9 mouse cellular contexts compared by ENCODE assay signal in the genomic region with DNA sequence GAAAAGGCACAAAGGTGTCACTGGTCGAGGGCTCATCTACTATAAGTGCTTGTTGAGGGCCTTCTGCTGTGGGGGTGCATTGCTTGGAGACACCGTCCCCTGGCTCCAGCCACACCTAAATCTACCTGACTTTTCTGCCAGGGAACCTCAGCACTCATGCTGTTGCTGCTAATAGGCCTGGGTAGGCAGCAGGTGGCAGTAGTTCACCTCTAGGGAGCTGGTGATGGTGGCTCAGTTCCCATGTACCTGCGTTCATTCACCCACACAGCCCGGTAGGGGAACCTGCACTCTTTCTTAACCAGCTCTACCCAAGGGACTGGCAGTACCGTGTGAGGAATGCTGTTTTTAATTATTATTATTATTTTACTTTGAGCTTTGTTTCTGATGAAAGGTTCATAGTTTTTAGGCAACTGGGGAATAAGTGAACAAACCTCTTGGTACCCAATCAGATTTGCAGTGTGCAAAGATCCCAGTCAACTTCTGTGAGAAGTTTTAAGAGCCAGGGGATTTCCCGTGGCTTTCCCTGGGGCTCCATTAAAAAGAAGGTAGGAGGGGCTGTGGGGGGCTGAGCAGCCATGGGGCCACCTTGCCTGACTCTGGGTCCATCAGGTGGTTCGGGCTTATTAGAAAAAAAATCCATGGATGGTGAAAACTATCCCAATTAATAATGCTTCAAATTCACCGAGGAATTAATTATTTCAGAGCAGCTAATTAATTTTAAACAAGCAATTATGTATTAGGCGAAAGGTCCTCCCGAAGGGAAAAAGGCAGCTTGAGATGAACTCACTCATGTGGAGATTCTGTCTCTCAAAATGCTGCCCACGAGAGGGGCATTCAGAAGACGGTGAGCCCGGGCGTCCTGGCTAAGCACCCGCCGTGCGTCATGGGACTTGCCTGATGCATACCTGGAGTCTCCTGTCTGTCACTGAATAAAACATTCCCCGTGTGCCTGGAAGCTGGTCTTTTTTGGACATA. TPM values are rescaled to one million over a fixed set of nuclear protein-coding genes. Genes with fewer than 3 reads are reported as not detected.
A peak's percentile ranks its signal among the peaks of the same experiment; 100 is the strongest.
DNase-seq lines count a peak whose midpoint lies in the region; ATAC-seq and TF ChIP-seq lines count a peak whose summit lies in the region.
"Had no signal": no experiment of that assay in that cellular context is flagged by ENCODE, and none has a peak within 500 bp of the region (broad histone marks: within the 10 kb centered on the region; RNA-seq: fewer than 3 reads in every experiment).

No protein-coding gene starts in this region.

- WGBS in heart, postnatal 0 days, result 59% methylated on average over 18 of the region's 18 CpGs

- no peak for TF ChIP-seq EP300 in heart, postnatal 0 days (IDR thresholded peaks at IDR 0.05; ENCODE audit: low read depth)

- H3K4me3 ChIP-seq in heart, postnatal 0 days (ENCODE audit: low read depth, low read length), result no peak overlapping the region

- H3K27me3 ChIP-seq in heart, postnatal 0 days (ENCODE audit: control insufficient read depth, insufficient read depth, low read length), result no peaks in the 10 kb centered on the region

- ATAC-seq in heart, postnatal 0 days (ENCODE audit: insufficient read depth, low read depth), result no peak
- peak; percentile 80 for ATAC-seq in megakaryocyte progenitor cell, adult 5-6 weeks (replicated peaks; ENCODE audit: poor library complexity)

- intact Hi-C loops in heart, postnatal 36 days (cut with DNase I), result no loop called here

- no peak overlapping the region for H3K27ac ChIP-seq in heart, postnatal 0 days (ENCODE audit: low read depth)

- no peak overlapping the region for H3K9ac ChIP-seq in heart, postnatal 0 days (replicated peaks; ENCODE audit: low read depth, low read length)

- no peaks in the 10 kb centered on the region for H3K4me1 ChIP-seq in heart, postnatal 0 days (ENCODE audit: control insufficient read depth, insufficient read depth)

- no peak overlapping the region for H3K4me2 ChIP-seq in heart, postnatal 0 days (ENCODE audit: low read depth, low read length)

- H3K9me3 ChIP-seq in heart, postnatal 0 days (replicated peaks; ENCODE audit: control insufficient read depth, low read length), result no peaks in the 10 kb centered on the region

- DNase-seq in heart, postnatal 0 days (ENCODE audit: low spot score), result no peak
- no peak for DNase-seq in heart, postnatal 36 days
- DNase-seq in urinary bladder, postnatal 36 days (ENCODE audit: low spot score in 2 of 2), result peak; percentile 19 to 30
- no peak for DNase-seq in urinary bladder, postnatal 10 days (ENCODE audit: low spot score)
- DNase-seq in kidney, adult 8-10 months, result peak; percentile 68 to 82
- DNase-seq in neural tube, embryonic 10.5 days (ENCODE audit: extremely low spot score, low spot score), result no peak
- DNase-seq in Muller cell, postnatal 12 days (ENCODE audit: inconsistent ontology term), result no peak

- TF ChIP-seq CTCF in heart, postnatal 0 days (IDR thresholded peaks at IDR 0.05; ENCODE audit: low read depth), result peak; percentile 24; the same call in 1 of the 2 replicates

- H3K36me3 ChIP-seq in heart, postnatal 0 days (replicated peaks; ENCODE audit: control insufficient read depth, insufficient read depth, low read length), result no peaks in the 10 kb centered on the region

RNA-seq across cellular contexts. Expression of gene Olfr523, which starts 13.9 kb away (rescaled TPM):
- not detected in 2 replicates for total RNA-seq in heart, postnatal 0 days (2014; rRNA removed; ENCODE audit: low replicate concordance)
- polyA plus RNA-seq in heart, postnatal 0 days (2015; fragmentation: Nextera tagmentation; extraction: Ambion mirVana), result not detected in 2 replicates
- total RNA-seq in heart, postnatal 36 days (2021), result not detected
- total RNA-seq in megakaryocyte progenitor cell, adult 5-6 weeks (2015), result not detected in 2 replicates
- total RNA-seq in megakaryocyte progenitor cell, adult 5-6 weeks (2017), result not detected in 2 replicates
- total RNA-seq: adrenal gland, postnatal 36 days had no signal

RNA-seq across cellular contexts. Expression of gene Olfr524, which starts 18.8 kb away (rescaled TPM):
- not detected in 2 replicates for total RNA-seq in heart, postnatal 0 days (2014; rRNA removed; ENCODE audit: low replicate concordance)
- not detected in 2 replicates for polyA plus RNA-seq in heart, postnatal 0 days (2015; fragmentation: Nextera tagmentation; extraction: Ambion mirVana)
- total RNA-seq in heart, postnatal 36 days (2021), result not detected
- not detected in 2 replicates for total RNA-seq in megakaryocyte progenitor cell, adult 5-6 weeks (2015)
- total RNA-seq in megakaryocyte progenitor cell, adult 5-6 weeks (2017), result not detected in 2 replicates
- total RNA-seq: adrenal gland, postnatal 36 days had no signal

RNA-seq across cellular contexts. Expression of gene Olfr522, which starts 22.4 kb away (rescaled TPM):
- not detected in 2 replicates for total RNA-seq in heart, postnatal 0 days (2014; rRNA removed; ENCODE audit: low replicate concordance)
- not detected in 2 replicates for polyA plus RNA-seq in heart, postnatal 0 days (2015; fragmentation: Nextera tagmentation; extraction: Ambion mirVana)
- not detected for total RNA-seq in heart, postnatal 36 days (2021)
- not detected in 2 replicates for total RNA-seq in megakaryocyte progenitor cell, adult 5-6 weeks (2015)
- total RNA-seq in megakaryocyte progenitor cell, adult 5-6 weeks (2017), result not detected in 2 replicates
- total RNA-seq: adrenal gland, postnatal 36 days had no signal

RNA-seq across cellular contexts. Expression of gene Cd163l1, which starts 31.1 kb away (rescaled TPM):
- total RNA-seq in heart, postnatal 0 days (2014; rRNA removed; ENCODE audit: low replicate concordance), result 2.4 TPM in 1 of 2 replicates, not detected in the other
- polyA plus RNA-seq in heart, postnatal 0 days (2015; fragmentation: Nextera tagmentation; extraction: Ambion mirVana), result not detected in 2 replicates
- total RNA-seq in heart, postnatal 36 days (2021), result not detected
- total RNA-seq in megakaryocyte progenitor cell, adult 5-6 weeks (2015), result not detected in 2 replicates
- 0.21 TPM in 1 of 2 replicates, not detected in the other for total RNA-seq in megakaryocyte progenitor cell, adult 5-6 weeks (2017)
- total RNA-seq: adrenal gland, postnatal 36 days had no signal

RNA-seq across cellular contexts. Expression of gene Sprn, which starts 32.3 kb away (rescaled TPM):
- total RNA-seq in heart, postnatal 0 days (2014; rRNA removed; ENCODE audit: low replicate concordance), result 0.61 TPM in 1 of 2 replicates, not detected in the other
- 0.16 and 0.25 TPM in 2 replicates for polyA plus RNA-seq in heart, postnatal 0 days (2015; fragmentation: Nextera tagmentation; extraction: Ambion mirVana)
- total RNA-seq in heart, postnatal 36 days (2021), result 1 to 10 TPM in 1 of 2 experiments, under 1 TPM in 1; 0.46 to 1.0 TPM
- not detected in 2 replicates for total RNA-seq in megakaryocyte progenitor cell, adult 5-6 weeks (2015)
- not detected in 2 replicates for total RNA-seq in megakaryocyte progenitor cell, adult 5-6 weeks (2017)

Comparison
In these comparisons a context has a peak if more than half of its experiments do, and no peak if none do; other contexts are left out.
1. DNase-seq: peak in urinary bladder, postnatal 36 days (2 of 2) and kidney, adult 8-10 months (2 of 2); none in heart, postnatal 0 days (single experiment), heart, postnatal 36 days (0 of 2), urinary bladder, postnatal 10 days (single experiment), neural tube, embryonic 10.5 days (single experiment) and Muller cell, postnatal 12 days (single experiment).